ENCODE assay signal across 8 mouse cellular contexts in genomic region chr7:25251822-25252221, GRCm38 (mm10). TPM values are rescaled to one million over a fixed set of nuclear protein-coding genes. Genes with fewer than 3 reads are reported as not detected.
DNase-seq lines count a peak whose midpoint lies in the region; ATAC-seq and TF ChIP-seq lines count a peak whose summit lies in the region.

No protein-coding gene starts in this region.

- DNase-seq in kidney, postnatal 0 days (ENCODE audit: low spot score), result no peak
- no peak for DNase-seq in kidney, adult 9 months
- no peak for DNase-seq in embryonic facial prominence, embryonic 14.5 days (ENCODE audit: low spot score)
- DNase-seq in urinary bladder, postnatal 14 days (ENCODE audit: low spot score), result no peak
- DNase-seq in embryo, embryonic 10 days (ENCODE audit: low spot score), result no peak
- no peak for DNase-seq in layer of hippocampus, adult 9-11 months

- H3K4me1 ChIP-seq in kidney, postnatal 0 days (replicated peaks; ENCODE audit: insufficient read depth, low read length), result peaks cover 20% of the 10 kb centered on the region
- peaks cover 14% of the 10 kb centered on the region for H3K4me1 ChIP-seq in embryonic facial prominence, embryonic 14.5 days (ENCODE audit: control insufficient read depth, insufficient read depth, low read length)
- peaks cover 49% of the 10 kb centered on the region for H3K4me1 ChIP-seq in hindbrain, embryonic 15.5 days (replicated peaks)
- H3K4me1 ChIP-seq in midbrain, embryonic 16.5 days (ENCODE audit: control insufficient read depth, insufficient read depth, low read length), result peaks cover 42% of the 10 kb centered on the region

- H3K36me3 ChIP-seq in kidney, postnatal 0 days (ENCODE audit: insufficient read depth, low read length), result no peaks in the 10 kb centered on the region
- H3K36me3 ChIP-seq in embryonic facial prominence, embryonic 14.5 days (ENCODE audit: control insufficient read depth, insufficient read depth, low read length), result no peaks in the 10 kb centered on the region; the same call in 1 of the 2 replicates
- no peaks in the 10 kb centered on the region for H3K36me3 ChIP-seq in hindbrain, embryonic 15.5 days
- H3K36me3 ChIP-seq in midbrain, embryonic 16.5 days (ENCODE audit: control insufficient read depth, insufficient read depth, low read length), result no peaks in the 10 kb centered on the region

- 0 out of 2 replicates have a peak overlapping the region, but pooled peaks have one; percentile 97 for H3K9ac ChIP-seq in kidney, postnatal 0 days (ENCODE audit: low read depth, low read length)
- peak overlapping the region; percentile 97 for H3K9ac ChIP-seq in embryonic facial prominence, embryonic 14.5 days (ENCODE audit: low read depth, low read length)
- H3K9ac ChIP-seq in hindbrain, embryonic 15.5 days, result 0 out of 2 replicates have a peak overlapping the region, but pooled peaks have one; percentile 62
- H3K9ac ChIP-seq in midbrain, embryonic 16.5 days (ENCODE audit: low read depth, low read length), result peak overlapping the region; percentile 72

- no peak for TF ChIP-seq CTCF in kidney, postnatal 0 days (IDR thresholded peaks at IDR 0.05; ENCODE audit: low read depth)

- H3K4me2 ChIP-seq in kidney, postnatal 0 days (ENCODE audit: low read length), result peak overlapping the region; percentile 81
- peak overlapping the region; percentile 66 for H3K4me2 ChIP-seq in embryonic facial prominence, embryonic 14.5 days (ENCODE audit: low read depth, low read length)
- H3K4me2 ChIP-seq in hindbrain, embryonic 15.5 days, result peak overlapping the region; percentile 99
- peak overlapping the region; percentile 97 for H3K4me2 ChIP-seq in midbrain, embryonic 16.5 days (ENCODE audit: low read length)

- H3K27me3 ChIP-seq in kidney, postnatal 0 days (ENCODE audit: insufficient read depth, low read length), result no peaks in the 10 kb centered on the region
- no peaks in the 10 kb centered on the region for H3K27me3 ChIP-seq in embryonic facial prominence, embryonic 14.5 days (replicated peaks; ENCODE audit: control insufficient read depth, insufficient read depth, low read length)
- no peaks in the 10 kb centered on the region for H3K27me3 ChIP-seq in hindbrain, embryonic 15.5 days
- H3K27me3 ChIP-seq in midbrain, embryonic 16.5 days (ENCODE audit: control insufficient read depth, insufficient read depth, low read depth, low read length), result no peaks in the 10 kb centered on the region

- H3K9me3 ChIP-seq in kidney, postnatal 0 days (replicated peaks; ENCODE audit: low read length), result no peaks in the 10 kb centered on the region
- no peaks in the 10 kb centered on the region for H3K9me3 ChIP-seq in embryonic facial prominence, embryonic 14.5 days (ENCODE audit: control insufficient read depth, low read length)
- no peaks in the 10 kb centered on the region for H3K9me3 ChIP-seq in hindbrain, embryonic 15.5 days
- H3K9me3 ChIP-seq in midbrain, embryonic 16.5 days (replicated peaks; ENCODE audit: control insufficient read depth, low read length, poor library complexity, severe bottlenecking), result no peaks in the 10 kb centered on the region

- WGBS in kidney, postnatal 0 days, result 17% methylated on average over 8 of the region's 8 CpGs
- WGBS in embryonic facial prominence, embryonic 14.5 days, result 18% methylated on average over 8 of the region's 8 CpGs
- WGBS in hindbrain, embryonic 15.5 days, result 12% methylated on average over 8 of the region's 8 CpGs
- 12% methylated on average over 8 of the region's 8 CpGs for WGBS in midbrain, embryonic 16.5 days

- H3K4me3 ChIP-seq in kidney, postnatal 0 days (replicated peaks; ENCODE audit: low read depth, low read length), result peak overlapping the region; percentile 97
- peak overlapping the region; percentile 93 for H3K4me3 ChIP-seq in embryonic facial prominence, embryonic 14.5 days (ENCODE audit: low read depth, low read length)
- peak overlapping the region; percentile 78 for H3K4me3 ChIP-seq in hindbrain, embryonic 15.5 days
- peak overlapping the region; percentile 76 for H3K4me3 ChIP-seq in midbrain, embryonic 16.5 days (ENCODE audit: low read depth, low read length)

- no peak for ATAC-seq in kidney, postnatal 0 days (replicated peaks; ENCODE audit: low FRiP score, low read depth)
- no peak for ATAC-seq in embryonic facial prominence, embryonic 14.5 days (ENCODE audit: low read depth)
- ATAC-seq in hindbrain, embryonic 15.5 days (ENCODE audit: low FRiP score, low read depth), result no peak
- ATAC-seq in midbrain, embryonic 16.5 days, result no peak

- peak overlapping the region; percentile 96 for H3K27ac ChIP-seq in kidney, postnatal 0 days
- peak overlapping the region; percentile 99 for H3K27ac ChIP-seq in embryonic facial prominence, embryonic 14.5 days (replicated peaks; ENCODE audit: low read depth, low read length)
- peak overlapping the region; percentile 78 for H3K27ac ChIP-seq in hindbrain, embryonic 15.5 days (replicated peaks)
- peak overlapping the region; percentile 70 for H3K27ac ChIP-seq in midbrain, embryonic 16.5 days (ENCODE audit: low read length)

RNA-seq across cellular contexts. Expression of gene Erf, which starts 1.3 kb away (rescaled TPM):
- polyA plus RNA-seq in kidney, postnatal 0 days (2015; fragmentation: Nextera tagmentation; extraction: Ambion mirVana), result 12.7 and 18.6 TPM in 2 replicates
- 23.3 and 26.0 TPM in 2 replicates for polyA plus RNA-seq in embryonic facial prominence, embryonic 14.5 days (2014; fragmentation: Nextera tagmentation; extraction: Ambion mirVana)
- polyA plus RNA-seq in hindbrain, embryonic 15.5 days (2015; fragmentation: Nextera tagmentation; extraction: Ambion mirVana), result 3.4 and 4.4 TPM in 2 replicates
- polyA plus RNA-seq in midbrain, embryonic 16.5 days (2015; fragmentation: Nextera tagmentation; extraction: Ambion mirVana), result 2.3 and 2.8 TPM in 2 replicates

RNA-seq across cellular contexts. Expression of gene Gsk3a, which starts 14.2 kb away (rescaled TPM):
- polyA plus RNA-seq in kidney, postnatal 0 days (2015; fragmentation: Nextera tagmentation; extraction: Ambion mirVana), result 7.8 and 9.8 TPM in 2 replicates
- 14.3 and 14.8 TPM in 2 replicates for polyA plus RNA-seq in embryonic facial prominence, embryonic 14.5 days (2014; fragmentation: Nextera tagmentation; extraction: Ambion mirVana)
- 19.2 and 19.7 TPM in 2 replicates for polyA plus RNA-seq in hindbrain, embryonic 15.5 days (2015; fragmentation: Nextera tagmentation; extraction: Ambion mirVana)
- polyA plus RNA-seq in midbrain, embryonic 16.5 days (2015; fragmentation: Nextera tagmentation; extraction: Ambion mirVana), result 16.2 and 17.8 TPM in 2 replicates

RNA-seq across cellular contexts. Expression of gene Cic, which starts 15.7 kb away (rescaled TPM):
- polyA plus RNA-seq in kidney, postnatal 0 days (2015; fragmentation: Nextera tagmentation; extraction: Ambion mirVana), result 22.0 and 23.3 TPM in 2 replicates
- 48.8 and 49.0 TPM in 2 replicates for polyA plus RNA-seq in embryonic facial prominence, embryonic 14.5 days (2014; fragmentation: Nextera tagmentation; extraction: Ambion mirVana)
- 32.5 and 38.5 TPM in 2 replicates for polyA plus RNA-seq in hindbrain, embryonic 15.5 days (2015; fragmentation: Nextera tagmentation; extraction: Ambion mirVana)
- polyA plus RNA-seq in midbrain, embryonic 16.5 days (2015; fragmentation: Nextera tagmentation; extraction: Ambion mirVana), result 33.8 and 38.8 TPM in 2 replicates

RNA-seq across cellular contexts. Expression of gene Zfp526, which starts 30.6 kb away (rescaled TPM):
- polyA plus RNA-seq in kidney, postnatal 0 days (2015; fragmentation: Nextera tagmentation; extraction: Ambion mirVana), result 1.9 and 2.1 TPM in 2 replicates
- polyA plus RNA-seq in embryonic facial prominence, embryonic 14.5 days (2014; fragmentation: Nextera tagmentation; extraction: Ambion mirVana), result 4.1 and 4.4 TPM in 2 replicates
- polyA plus RNA-seq in hindbrain, embryonic 15.5 days (2015; fragmentation: Nextera tagmentation; extraction: Ambion mirVana), result 1.6 and 2.1 TPM in 2 replicates
- 1.7 TPM in 2 replicates for polyA plus RNA-seq in midbrain, embryonic 16.5 days (2015; fragmentation: Nextera tagmentation; extraction: Ambion mirVana)

RNA-seq across cellular contexts. Expression of gene Dedd2, which starts 31.4 kb away (rescaled TPM):
- 13.9 and 15.6 TPM in 2 replicates for polyA plus RNA-seq in kidney, postnatal 0 days (2015; fragmentation: Nextera tagmentation; extraction: Ambion mirVana)
- 8.3 and 9.4 TPM in 2 replicates for polyA plus RNA-seq in embryonic facial prominence, embryonic 14.5 days (2014; fragmentation: Nextera tagmentation; extraction: Ambion mirVana)
- 16.5 and 17.3 TPM in 2 replicates for polyA plus RNA-seq in hindbrain, embryonic 15.5 days (2015; fragmentation: Nextera tagmentation; extraction: Ambion mirVana)
- 14.1 and 14.6 TPM in 2 replicates for polyA plus RNA-seq in midbrain, embryonic 16.5 days (2015; fragmentation: Nextera tagmentation; extraction: Ambion mirVana)
